Mouse (Mus musculus) natural killer cell, adult 2 months (primary cell): ENCODE measurements around the gene Nf1.

Experiments used
- DNase-seq, 2 experiments: peaks; one replicate each; pipeline ENCODE4 v3.0.0; 2022; ENCODE audit warnings: low spot score in 2 of 2

Nf1 gene

DNA sequence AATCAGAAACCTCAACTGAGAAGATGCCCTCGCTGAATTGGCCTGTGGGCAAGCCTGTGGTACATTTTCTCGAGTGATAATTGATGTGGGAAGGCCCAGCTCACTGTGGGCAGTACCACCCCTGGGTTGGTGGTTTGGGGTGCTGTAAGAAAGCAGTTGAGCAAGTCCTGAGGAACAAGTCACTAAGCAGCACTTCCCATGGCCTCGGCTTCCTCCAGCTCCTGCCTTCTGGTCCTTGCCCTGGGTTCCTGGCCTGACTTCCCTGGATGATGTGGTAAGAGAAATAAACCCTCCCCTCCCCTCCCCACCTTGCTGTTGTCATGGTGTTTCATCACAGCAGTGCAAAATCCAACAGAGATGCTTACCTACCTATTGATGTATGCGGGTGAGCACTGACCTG lies 11.4 kb upstream of the Nf1 start:
- DNase-seq, result no peak

DNA sequence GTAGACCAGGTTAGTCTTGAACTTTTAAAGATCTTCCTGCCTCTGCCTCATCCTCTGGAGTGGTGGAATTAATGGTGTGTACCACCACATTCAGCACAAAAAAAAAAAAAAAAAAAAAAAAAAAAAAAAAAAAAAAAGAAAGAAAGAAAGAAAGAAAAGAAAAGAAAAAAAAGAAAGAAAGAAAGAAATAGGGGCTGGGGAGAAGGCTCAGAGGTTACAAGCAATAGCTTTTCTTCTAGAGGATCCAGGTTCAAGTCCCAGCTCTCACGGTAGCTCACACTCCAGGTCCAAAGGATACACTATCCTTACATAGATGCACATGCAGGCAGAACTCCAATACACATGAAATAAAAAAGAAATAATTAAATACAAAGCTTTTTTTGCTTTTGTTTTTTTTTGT lies 9.9 kb upstream of the Nf1 start:
- no peak for DNase-seq

DNA sequence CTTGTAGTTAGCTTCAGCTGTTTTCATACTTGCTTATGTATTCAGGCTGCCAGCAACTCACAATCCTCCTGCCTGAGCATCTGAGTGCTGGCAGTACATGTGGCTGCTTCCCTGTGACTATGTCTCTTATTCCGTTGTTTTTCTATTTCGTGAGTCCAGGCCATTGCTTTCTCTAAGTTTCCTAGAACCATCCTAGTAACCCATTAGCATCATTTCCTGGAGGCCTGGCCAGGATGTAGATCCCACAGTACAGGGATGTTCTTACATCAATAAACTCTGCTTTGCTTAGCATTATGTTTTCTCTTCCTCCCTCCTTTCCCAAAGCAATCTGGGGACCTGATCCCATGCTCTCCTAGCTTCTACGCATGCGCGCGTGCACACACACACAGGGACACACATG lies 4.4 kb upstream of the Nf1 start:
- no peak for DNase-seq

DNA sequence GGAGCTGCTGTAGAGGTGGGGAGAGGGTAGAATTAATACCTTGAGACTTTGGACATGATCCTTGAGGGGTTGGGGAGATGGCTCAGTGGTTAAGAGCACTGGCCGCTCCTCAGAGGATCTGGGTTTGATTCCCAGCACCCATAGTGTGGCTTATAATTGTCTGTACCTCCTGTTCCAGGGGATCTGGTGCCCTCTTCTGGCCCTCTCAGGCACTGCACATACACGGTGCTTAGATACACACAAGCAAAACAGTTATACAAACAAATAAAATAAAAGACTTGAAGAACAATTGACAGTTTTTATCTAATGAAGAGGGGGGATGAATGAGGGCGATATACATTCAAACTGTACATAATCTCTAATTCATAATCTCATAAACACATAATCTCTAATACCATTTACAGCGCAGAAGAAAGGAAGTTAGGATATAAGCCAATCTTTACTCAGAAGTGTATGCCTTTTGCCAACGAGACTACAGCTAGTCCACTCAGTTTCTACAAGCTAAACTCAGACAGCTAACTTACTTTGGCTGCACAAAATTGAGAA lies 2.7 kb upstream of the Nf1 start:
- peak; percentile 20 to 34 for DNase-seq

DNA sequence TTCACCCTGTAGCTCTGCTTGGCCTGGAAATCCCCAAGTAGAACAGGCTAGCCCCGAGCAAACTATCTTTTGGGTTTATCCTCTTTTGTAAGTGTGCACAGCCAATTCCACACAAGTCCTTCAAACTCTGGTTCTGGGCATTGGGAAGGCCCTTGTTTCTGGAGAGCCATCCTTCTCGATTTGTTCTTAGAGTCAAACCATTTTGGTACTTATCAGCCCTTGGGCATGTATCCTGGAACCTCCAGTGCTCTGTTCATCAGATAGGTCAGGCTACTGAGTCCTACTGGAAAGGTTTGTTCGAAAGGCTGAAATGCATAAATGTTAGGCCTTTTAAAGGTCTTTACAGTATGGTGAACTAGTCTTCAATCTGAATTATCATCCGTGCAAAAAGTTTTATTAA lies 872 bp upstream of the Nf1 start:
- DNase-seq, result no peak

DNA sequence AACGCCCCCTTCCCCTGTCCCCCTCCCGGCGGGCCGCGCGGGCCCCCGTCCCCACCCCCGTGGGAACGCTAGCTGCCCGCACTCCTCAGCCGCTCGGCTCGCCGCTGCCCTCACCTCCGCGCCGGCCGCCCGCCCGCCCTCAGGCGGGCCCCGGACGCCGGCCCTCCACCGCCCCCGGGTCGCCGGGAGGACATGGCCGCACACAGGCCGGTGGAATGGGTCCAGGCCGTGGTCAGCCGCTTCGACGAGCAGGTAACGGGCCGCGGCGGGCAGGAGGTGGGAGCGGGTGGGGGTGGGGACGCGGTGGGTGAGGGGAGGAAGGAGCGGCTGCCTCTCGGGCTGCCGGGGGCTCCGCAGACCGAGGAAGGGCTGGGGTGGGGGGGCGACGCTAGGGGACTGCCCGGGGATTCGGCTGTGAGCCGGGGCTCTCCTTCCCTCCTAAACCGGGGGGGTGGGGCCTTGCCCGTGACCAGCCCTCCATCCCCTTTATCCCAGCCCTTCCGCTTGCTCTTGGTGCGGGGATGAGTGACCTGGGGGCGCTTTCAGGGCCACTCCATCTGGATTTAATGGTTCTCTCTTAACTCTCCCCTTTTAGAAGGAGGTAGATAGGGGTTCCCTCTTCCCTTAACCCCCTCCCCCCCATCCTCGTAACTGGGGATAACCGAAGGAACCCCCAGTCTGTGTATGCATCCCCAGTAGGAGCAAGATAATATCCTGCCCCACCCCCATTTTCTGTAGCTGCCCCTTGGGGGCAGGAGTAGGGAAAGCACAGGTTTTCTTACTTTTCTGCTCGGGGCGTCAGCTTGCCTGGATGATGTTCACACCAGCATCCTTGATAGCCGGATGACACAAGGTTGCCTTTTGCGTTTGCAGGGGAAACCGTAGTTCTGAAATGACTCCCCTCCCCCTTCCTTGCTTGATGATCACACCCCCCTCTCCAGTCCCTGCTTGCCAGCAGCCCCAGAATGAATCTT lies 602 bp downstream of the Nf1 start:
- DNase-seq, result peak in 1 of 2 experiments; percentile 10

DNA sequence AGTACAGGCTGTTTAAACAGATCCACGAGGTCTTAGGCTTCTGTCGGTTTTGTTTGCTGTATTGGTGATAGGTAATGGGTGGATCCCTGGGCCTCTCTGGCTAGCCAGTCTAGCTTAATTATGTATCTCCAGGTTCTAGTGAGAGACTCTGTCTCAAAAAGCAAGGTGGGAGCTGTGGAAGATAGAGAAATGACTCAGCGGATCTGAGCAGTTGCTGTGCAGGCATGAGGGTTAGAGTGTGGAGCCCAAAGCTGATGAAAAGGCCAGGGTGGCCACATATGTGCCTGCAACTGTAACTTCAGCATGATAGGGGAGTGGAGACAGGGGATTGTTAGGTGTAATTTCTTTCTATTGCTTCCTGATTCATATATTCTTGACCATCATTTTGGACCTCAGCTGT lies 17.5 kb downstream of the Nf1 start:
- no peak for DNase-seq

DNA sequence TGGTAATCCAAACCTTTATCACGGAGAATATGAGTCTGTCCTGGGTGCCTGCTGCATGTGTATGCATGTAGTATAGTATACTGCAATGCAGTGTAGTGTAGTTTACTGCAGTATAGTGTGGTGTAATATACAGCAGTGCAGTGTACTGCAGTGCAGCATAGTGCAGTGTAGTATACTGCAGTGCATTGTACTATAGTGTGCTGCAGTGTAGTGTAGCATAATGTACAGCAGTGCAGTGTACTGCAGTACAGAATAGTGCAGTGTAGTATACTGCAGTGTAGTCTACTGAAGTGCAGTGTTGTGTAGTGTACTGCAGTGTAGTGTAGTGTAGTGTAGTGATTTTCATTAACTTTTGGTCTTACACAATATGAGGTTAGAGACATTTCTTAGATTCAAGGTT lies 17.9 kb downstream of the Nf1 start:
- DNase-seq, result no peak

DNA sequence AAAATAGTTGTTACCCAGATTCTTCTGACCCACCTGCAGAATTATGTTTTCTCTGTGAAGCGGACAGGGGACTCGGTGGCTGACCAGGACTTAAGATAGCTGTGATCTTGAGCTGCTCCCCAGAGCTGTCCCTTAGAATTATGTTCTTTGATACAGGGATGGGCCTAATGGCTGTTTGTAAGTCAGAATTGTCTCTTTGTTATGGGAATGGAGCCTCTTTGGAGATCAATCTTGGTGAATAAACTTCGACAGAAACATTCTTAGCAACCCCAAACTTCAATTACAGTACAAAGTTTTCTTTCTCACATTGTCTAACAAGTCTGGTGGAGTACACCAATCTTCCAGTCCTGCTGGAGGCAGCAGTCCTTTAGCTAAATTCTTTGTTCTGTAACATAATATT lies 25.5 kb downstream of the Nf1 start:
- DNase-seq, result no peak

DNA sequence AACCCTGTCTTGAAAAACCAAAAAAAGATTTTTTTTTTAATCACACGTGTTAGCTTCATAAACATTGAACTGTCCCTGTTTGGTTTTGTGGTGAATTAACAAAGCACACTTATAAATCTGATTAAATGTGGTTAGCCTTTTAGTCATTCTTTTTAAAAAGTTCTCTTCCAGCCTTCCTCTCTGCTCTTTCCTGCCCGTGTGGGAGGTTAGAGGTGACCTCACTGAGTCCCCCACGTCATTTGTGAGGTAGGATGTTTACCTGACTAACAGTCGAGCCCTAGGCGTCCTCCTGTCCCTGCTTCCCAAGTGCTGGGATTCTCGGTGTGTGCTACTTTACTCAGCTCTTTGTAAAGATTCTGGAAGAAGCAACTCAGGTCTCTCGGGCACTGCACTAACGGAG lies 26.8 kb downstream of the Nf1 start:
- peak; percentile 3 to 14 for DNase-seq

DNA sequence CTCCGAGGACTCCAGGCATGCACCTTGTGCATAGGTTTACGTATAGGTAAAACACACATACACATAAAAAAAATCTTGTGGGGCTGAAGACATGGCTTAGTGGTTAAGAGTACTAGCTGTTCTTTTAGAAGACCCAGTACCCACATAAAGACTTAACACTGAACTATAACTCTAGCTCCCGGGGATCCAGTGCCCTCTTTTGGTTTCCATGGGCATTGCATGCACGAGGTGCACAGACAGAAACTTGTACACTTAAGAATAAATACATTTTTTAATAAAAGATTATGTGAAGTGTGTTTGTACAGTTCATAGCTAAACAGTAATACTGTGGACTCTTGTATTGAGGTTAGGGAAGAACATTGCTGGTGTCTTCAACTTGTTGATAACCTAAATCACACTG lies 33.5 kb downstream of the Nf1 start:
- no peak for DNase-seq

DNA sequence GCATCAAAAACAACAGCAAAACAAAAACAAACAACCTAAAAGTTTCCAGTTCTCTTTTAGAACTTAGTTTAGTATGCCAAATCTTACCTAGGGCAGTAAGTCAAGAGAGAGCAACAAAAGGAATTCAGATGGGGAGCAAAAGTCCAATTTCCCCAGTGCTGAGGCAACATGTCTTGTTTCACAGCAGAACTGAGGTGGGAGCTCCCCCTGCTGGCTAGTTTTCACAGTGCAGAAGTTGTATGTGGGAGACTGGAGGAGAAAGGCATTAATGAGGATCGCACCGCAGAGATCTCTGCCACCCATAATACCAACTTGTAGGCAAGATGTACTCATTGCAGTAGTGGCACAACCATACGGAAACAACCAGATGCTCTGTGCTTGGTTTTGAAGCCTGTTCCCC lies 58.8 kb downstream of the Nf1 start:
- peak; percentile 72 to 82 for DNase-seq

DNA sequence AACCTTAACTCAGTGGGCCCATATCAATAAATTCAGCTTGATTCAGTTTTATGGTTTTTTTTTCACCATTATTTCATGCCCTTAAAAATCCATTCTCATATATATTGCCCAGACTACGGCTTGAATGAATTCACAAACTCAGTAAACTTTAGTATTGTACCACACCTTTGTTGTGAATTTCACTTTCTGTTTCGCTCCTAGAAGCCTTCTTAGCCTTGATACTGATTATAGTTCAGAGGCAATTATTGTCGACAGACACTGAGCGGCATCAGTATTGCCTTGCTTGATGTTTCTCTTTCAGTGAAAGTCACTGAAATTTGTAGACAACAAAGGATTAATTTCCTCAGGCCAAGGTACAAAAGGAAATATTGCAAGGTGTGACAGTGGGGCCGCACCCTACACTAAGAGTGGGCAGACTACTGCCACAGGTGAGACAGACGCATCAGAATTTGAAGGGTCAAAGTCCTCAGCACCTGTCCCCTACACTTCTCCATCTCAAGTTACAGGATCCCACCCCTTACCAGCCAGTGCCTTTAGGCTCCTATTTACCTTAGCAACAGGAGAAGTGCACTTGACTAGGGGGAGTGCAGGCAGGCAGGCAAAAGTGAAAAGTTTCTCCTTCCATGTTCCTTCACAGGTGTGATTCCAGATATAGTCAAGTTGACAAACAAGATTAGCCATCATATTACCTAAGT lies 64.3 kb downstream of the Nf1 start:
- DNase-seq, result no peak

DNA sequence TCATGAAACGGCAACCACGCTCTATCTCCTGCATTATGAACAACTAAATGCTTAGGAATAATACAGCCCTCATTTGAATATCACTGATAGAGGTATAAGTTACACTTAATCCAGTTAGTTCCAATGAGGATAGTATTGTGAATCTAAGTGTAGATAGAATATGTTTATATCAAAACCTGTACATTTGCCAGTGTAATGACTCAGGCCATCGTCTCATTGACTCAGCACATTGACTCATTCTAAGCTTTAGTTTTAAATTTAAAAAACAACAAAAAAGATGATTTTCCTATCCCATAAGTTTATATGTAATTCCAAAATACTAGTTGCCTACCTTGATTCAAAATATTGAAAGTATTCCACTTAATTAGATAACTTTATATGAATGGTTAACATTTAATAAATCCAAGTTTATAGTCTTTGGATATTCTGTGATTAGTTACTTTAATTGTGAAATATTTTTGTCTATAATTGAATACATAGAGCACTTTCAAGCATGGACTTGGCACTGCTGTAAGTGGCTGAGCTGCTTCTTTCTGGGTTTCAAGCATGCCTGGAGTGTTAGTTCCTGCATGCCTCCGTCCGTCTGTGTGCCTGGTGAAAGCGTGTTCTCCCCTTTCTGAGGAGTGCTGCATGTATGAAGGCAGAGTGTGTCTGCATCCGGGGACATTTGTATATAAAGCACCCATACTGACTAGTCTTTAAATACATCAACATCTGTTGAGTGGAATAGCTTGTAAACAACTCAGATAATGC lies 74.4 kb downstream of the Nf1 start:
- DNase-seq, result no peak

DNA sequence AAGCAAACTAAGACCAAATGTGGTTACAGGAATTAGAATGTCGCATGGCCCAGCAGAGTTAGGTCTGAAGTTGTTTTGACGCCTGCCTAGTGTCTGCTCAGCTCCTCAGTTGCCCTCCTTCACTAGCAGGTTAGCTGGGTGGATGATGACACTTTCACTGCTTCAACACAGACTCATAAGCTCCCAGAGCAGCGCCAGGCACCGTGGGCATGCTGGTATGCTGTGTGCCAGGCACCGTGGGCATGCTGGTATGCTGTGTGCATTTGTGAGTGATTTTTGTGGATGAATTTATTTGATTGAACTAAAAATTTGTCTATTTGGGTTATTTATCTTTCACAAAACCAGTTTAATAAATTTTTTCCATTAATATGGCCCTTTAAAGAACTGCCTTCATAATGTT lies 83.0 kb downstream of the Nf1 start:
- no peak for DNase-seq

DNA sequence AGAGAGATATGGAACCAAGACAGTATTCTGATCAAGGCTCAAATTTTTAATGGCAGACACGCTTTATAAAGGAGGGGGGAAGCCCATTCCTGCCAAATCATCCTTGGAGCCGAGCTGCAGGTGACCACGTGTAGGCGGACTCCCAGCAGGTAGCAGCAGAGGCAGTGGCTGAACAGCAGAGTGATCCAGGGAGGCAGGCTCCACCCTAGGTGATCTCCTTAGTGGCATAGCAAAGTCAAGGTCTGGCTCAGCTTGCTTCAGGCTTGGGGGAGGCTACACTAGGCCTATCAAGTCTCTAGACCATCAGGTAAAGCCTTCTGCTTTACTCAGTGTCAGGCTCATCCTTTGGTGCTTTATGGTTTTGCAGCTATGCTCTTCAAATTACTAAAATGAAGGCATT lies 87.1 kb downstream of the Nf1 start:
- no peak for DNase-seq

DNA sequence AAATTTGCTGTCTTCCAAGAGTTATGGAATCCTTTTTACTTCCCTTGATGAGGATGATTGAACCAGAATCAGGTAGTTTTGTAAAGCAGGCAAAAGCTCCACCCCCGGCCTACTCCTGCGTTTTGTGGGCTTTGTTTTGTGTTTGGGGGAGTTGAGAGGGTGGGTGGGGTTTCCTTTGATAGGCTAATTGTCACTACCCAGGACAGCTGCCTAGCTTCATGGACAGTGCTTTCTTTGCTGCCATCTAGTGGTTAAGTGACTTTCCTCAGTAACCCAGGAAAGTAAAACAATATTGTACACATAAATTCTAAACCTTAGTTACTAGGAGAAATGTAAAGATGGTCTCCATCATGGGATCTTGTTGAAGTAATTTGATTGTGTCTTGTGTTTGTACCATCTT lies 88.1 kb downstream of the Nf1 start:
- peak; percentile 28 to 29 for DNase-seq

DNA sequence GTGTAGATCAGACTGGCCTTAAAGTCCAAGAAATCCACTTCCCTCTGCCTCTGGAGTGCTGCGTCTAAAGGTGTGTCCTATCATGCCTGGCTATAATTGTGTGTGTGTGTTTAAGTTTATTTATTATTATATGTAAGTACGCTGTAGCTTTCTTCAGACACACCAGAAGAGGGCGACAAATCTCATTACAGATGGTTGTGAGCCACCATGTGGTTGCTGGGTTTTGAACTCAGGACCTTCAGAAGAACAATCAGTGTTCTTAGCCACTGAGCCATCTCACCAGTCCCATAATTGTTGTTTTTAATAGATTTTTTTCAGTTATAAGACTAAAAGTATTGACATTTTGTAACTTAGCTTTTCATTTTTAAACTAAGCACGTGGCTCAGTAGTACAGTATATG lies 95.8 kb downstream of the Nf1 start:
- DNase-seq, result no peak

DNA sequence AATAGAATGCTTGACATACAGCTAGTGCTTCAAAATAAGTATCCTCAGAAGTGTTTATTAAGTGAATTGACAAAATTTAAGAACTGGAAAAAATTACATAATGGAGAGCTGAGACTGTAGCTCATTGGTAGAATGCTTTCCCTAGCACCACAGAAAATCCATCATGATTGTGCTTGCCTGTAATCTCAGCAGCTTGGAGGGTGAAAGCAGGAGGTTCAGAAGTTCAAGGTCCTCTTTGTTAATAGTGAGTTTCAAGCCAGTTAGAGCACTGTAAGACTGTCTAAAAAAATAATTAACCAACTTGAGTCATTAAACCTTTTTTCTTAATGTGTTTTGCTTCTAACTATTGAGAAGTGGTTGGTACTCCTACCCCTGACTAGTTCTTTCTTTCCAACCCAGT lies 108.9 kb downstream of the Nf1 start:
- no peak for DNase-seq

DNA sequence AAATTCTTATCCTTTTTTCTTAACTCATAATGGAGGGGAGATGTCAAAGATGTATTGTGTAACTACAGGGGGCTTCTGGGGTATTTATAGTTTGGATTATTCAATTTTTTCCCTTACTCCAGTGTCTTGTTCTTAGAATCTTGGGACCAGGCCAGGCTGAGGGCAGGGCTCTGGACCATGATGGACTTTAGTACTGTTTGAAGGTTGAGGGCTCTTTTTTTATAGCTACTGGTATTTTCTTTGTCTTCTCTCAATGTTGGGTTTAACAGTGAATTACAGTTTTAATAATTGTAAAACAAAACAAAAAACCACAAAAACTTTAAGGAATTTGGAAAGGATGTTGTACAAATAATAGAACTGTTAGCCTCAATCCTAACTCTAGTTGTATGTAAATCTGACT lies 113.5 kb downstream of the Nf1 start:
- no peak for DNase-seq

DNA sequence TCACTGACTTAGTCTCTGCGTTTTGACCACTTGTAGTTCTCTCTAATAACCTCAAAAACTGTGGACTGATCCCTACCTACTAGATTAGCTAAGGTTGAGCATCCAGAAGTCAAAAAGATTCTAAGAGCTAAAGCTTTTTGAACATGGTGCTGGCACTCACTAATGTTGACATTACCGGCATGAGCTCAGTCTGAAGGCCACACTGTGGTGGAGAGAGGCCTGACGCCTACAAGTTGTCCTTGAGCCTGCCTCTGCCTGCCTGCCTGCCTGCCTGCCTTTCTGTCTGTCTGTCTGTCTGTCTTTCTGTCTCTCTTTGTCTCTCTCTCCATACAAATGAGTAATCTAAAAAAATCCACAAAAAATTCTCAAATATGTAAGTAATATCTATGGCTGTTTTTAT lies 118.4 kb downstream of the Nf1 start:
- no peak for DNase-seq

DNA sequence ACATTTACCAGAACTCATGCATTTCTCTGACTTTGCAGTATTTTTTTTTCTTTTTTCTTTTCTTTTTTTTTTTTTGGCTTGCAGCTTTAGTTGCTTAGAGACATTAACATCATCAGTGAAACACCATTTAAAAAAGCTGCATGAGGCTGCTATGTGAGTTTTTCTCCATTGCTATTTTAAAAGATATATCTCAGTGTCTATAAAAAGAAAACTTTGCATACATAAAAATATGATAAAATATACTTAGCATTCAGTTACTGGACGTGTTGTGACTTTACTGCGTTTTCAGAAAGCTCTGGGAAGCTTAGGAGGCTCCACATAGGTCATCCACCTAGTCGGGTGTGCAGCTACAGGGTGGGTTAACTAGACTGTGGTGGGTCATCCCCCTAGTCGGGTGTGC lies 120.4 kb downstream of the Nf1 start:
- DNase-seq, result no peak
